Mouse (Mus musculus): ENCODE data around the gene Smc3.
"Not testable (repeated sequence)": the region's sequence is repeated elsewhere in the genome, so short reads cannot be mapped to it uniquely, and the experiment has no call there.

The Smc3 gene

GRCm38 (mm10) chr19:53577025-53577800 lies 23.0 kb upstream of the Smc3 start:
- DNase-seq = no peak

DNA sequence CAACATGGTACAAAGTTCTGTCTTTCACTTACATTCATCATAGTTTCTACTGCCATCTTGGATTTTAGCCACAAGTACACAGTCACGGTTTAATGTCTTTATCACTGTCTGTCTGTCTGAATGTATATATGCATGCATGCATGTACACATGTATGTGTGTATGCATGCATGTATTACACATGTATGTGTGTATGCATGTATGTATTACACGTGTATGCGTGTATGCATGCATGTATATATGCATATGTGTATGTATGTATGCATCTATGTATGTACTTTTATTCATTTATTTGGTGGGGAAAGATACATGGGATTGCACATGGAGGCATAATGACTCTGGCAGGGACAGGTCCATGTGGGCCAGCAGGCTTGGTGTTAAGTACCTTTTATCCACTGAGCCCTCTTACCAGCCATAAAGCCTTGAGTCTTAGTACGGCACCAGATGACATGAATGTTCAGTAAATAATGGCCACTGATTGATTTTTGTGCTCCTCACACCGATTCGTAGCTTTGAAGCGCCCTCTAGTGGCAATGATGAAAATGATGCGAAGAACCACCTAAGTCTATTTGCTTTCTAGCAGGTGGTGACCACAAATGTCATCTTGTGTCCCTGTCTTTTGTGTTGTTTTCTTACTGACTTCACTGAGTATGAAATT lies 21.5 kb upstream of the Smc3 start:
- DNase-seq = peak; percentile 52

- DNase-seq = not testable (repeated sequence)
These were observed 19.9 kb upstream of the Smc3 start for GRCm38 (mm10) chr19:53580271-53580670.

DNA sequence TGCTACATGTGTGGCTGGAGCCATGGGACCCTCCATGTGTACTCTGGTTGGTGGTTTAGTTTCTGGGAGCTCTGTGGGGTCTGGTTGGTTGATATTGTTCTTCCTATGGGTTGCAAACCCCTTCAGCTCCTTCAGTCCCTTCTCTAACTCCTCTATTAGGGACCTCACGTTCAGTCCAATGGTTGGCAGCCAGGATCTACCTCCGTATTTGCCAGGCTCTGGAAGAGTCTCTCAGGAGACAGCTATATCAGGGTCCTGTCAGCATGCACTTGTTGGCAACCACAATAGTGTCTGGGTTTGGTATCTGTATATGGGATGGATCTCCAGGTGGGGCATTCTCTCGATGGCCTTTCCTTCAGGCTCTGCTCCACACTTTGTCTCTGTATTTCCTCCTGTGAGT lies 12.5 kb upstream of the Smc3 start:
- DNase-seq = not testable (repeated sequence)

DNA sequence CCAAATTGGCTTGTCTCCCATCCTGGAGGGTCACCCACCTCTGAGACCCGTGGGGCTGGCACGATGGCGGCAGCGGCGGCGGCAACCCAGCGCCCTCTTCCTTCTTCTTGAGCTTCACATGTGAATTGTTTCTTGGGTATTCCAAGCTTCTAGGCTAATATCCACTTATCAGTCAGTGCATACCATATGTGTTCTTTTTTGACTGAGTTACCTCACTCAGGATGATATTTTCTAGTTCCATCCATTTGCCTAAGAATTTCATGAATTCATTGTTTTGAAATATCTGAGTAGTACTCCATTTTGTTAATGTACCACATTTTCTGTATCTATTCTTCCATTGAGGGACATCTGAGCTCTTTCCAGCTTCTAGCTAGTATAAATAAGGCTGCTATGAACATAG lies 11.2 kb upstream of the Smc3 start, which contains the start of gene Nutf2-ps1:
Gene Nutf2-ps1, minus strand, starts transcription at position 101 of the 400 bp plus-strand sequence.
- DNase-seq = not testable (repeated sequence)

DNA sequence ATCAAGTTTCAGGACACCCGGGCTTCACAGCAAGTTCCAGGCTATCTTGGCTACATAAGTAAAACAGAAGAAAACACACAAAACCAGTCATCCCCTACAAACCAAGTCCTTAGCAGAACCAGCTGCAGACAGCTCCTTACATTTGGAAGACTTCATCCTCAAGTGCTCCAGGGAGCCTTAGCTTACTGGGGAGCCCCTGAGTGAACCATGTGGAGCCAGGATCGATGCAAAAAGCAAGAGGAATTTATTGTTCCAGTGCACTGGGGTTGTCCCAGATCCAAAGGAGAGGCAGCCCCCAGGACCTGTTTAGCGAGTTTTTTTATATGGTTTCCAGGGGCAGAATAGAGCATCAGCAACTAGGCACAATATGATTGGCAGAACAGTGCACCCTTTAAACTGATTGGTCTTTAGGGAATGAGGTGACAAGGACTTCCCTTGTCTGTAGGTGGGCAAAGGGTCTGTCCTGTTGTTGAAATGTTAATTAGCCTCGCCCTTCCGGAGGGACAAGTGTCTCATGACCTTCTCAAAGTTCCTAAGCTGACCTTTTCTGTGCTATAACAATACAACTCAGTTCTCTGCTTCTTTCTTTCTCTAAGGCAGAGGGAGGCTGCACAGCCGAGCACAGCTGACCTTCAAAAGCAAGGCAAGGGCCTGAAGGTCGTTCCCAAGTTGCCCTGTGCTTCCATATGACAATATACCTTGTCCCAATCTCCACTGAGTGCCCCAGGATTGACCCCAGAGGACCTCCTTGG lies 3.3 kb upstream of the Smc3 start:
- DNase-seq = no peak

DNA sequence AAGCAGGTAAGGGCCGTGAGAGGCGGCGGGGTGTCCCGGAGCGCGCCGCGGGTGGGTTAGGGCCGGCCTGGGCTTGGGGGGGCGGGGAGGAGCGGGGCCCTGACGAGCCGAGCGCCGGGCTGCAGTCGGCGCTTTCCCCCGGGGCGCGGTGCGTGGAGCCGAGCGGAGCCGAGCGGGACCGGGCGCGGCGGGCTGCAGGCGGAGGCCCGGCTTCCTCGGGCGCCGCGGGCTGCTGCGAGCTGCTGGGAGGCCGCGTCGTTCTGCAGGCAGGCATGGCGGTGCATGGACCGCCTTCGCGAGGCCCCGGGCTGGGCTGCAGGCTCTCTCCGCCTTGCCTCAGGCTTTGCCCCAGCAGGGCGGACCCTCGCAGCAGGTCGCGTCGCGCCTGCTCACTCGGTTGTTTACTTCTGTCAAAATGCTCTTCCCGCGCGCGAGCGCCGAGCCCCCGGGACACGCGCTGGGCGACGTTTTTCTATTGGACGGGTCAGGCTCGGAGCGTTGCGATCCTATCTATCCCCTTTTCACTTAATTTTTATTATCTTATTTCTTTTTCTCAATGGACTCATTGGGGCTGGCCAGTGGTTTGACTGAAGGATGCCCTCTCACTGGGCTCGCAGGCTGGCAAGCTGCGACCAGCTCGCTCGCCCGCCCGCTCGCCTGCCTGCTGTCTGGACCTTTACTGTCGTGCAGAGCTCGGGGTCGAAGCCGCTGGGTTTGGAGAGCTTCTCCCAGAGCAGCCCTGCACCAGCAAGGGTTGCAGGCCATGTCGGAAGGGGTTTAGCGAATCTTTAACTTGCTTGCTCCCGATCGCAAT lies 558 bp downstream of the Smc3 start:
- DNase-seq = peak; percentile 49

DNA sequence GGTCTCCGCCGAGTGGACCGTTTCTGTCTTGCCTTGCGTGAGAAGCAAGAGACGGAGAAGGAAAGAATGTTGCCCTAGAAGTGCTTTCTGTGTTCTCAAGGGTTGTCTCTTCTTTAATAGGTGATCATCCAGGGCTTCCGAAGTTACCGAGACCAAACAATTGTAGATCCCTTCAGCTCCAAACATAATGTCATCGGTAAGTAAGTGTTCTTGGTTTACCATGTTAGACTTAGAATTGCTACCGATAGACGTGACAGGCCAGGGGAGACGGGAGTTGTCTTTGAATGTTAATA lies 1.1 kb downstream of the Smc3 start:
- no peak for DNase-seq

- DNase-seq = no peak
These were observed 8.7 kb downstream of the Smc3 start for GRCm38 (mm10) chr19:53608921-53609320.

DNA sequence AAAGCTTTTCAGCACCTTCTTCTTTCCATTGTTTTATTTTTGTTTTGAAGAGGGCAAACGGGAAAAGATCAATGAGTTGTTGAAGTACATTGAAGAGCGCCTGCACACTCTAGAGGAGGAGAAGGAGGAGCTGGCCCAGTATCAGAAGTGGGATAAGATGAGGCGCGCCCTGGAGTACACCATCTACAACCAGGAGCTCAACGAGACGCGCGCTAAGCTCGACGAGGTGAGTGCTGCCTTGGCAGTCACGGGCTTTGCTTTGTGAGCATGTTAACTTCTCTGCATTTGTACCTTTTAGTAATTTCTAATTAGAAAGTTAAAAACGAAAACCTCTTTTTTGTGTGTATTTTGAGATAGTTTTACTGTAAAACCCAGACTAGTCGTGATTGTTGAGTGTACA lies 21.5 kb downstream of the Smc3 start:
- no peak for DNase-seq

GRCm38 (mm10) chr19:53638041-53638440 lies 37.8 kb downstream of the Smc3 start:
- no peak for DNase-seq

DNA sequence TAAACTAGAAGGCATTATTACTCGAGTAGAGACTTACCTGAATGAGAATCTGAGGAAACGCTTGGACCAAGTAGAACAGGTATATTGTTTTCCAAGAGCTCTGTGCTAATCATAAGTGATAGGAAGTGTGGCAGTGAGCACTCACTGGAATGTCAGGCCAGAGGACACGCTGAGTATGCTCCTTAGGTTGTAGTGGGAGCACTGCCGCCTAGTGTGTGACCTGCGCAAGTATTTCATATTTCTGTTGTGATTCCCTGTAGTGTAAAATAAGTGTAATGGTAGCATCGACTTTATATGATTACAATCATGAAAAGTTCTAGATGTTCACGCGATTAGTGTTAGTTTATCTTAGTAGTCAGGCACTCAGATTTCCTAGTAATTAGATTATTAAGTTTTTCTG lies 38.5 kb downstream of the Smc3 start:
- DNase-seq = no peak

DNA sequence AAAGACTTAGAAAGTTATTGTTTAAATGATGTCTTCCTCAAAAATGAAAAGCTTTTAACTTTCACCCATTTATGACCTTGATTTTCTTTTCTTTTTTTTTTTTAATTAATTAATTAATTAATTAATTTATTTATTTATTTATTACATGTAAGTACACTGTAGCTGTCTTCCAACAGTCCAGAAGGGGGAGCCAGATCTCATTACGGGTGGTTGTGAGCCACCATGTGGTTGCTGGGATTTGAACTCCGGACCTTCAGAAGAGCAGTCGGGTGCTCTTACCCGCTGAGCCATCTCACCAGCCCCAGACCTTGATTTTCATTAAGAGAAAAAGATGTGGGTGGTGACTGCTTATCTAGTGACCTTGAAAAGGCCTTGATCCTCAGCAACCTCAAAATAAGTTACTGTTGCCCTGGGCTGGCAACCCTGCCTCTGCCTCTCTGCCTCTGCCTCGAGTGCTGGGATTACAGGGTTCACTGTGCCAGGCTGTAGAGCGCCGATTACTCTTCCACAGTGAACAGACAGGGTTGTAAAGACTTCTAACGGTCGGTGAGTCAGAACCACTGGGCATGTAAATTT lies 43.9 kb downstream of the Smc3 start:
- no peak for DNase-seq

- no peak for DNase-seq
These were observed 47.1 kb downstream of the Smc3 start for GRCm38 (mm10) chr19:53647301-53647700.

- DNase-seq = no peak
These were observed 47.9 kb downstream of the Smc3 start for GRCm38 (mm10) chr19:53648056-53648455.

DNA sequence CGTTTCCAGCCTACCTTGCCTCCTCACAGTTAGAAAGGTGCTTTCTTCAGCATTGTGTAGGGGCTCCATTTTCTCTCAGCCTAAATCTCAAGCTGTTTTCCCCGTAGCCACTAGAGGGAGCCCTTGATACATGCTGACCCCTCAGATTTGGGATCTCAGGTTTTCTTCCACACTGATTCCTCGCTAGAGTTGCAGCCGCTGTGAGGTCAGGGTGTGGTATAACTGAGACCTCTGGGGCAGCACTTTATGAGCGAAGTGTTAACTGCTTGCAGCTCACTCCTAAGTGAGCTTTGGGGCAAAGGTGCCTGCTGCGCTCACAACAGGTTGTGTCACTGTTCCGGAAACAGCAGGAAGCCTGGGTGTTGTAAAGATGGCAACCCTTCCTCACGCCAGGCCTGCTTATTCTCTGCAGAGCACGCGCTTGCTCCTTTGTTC lies 48.6 kb downstream of the Smc3 start:
- peak; percentile 74 for DNase-seq

DNA sequence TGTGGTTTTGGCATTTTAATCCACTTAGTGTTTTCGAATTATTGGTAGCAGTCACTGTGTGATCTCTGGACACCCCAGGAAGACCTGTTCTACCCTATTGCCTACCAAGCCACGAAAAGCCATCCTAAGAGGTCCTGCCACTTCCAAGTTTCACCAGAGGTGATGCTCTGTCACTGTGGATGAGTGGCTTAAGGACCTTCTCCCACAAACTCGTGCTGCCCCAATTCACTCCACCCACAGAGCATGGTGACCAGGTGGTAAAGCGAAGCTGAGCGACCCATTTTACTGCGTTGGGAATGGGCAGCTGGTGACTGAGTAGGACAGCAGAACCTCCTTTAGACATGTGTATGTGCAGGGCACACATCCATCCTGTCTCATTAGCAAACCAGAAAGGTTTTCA lies 49.2 kb downstream of the Smc3 start:
- DNase-seq = no peak

GRCm38 (mm10) chr19:53649802-53650201 lies 49.6 kb downstream of the Smc3 start:
- peak; percentile 32 for DNase-seq

DNA sequence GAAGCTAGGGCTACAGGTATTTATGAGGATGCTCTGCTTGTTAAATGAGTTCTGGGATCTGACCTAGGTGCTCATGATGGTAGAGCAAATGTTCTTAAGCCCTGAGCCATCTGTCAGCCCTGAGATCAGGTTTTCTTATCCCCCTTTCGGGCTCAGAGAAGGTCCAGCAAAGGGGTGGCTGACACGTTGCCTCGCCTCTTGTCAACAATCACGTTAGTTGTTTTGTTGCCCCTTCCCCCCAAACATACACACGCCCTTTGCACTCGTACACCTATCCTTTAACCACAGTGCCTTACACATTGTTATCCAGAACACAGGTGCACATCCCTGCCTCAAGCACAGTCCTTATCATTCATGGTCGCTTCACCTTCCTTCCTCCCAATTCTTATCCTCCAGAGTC lies 50.7 kb downstream of the Smc3 start:
- no peak for DNase-seq

GRCm38 (mm10) chr19:53652267-53652666 lies 52.1 kb downstream of the Smc3 start:
- DNase-seq = no peak

DNA sequence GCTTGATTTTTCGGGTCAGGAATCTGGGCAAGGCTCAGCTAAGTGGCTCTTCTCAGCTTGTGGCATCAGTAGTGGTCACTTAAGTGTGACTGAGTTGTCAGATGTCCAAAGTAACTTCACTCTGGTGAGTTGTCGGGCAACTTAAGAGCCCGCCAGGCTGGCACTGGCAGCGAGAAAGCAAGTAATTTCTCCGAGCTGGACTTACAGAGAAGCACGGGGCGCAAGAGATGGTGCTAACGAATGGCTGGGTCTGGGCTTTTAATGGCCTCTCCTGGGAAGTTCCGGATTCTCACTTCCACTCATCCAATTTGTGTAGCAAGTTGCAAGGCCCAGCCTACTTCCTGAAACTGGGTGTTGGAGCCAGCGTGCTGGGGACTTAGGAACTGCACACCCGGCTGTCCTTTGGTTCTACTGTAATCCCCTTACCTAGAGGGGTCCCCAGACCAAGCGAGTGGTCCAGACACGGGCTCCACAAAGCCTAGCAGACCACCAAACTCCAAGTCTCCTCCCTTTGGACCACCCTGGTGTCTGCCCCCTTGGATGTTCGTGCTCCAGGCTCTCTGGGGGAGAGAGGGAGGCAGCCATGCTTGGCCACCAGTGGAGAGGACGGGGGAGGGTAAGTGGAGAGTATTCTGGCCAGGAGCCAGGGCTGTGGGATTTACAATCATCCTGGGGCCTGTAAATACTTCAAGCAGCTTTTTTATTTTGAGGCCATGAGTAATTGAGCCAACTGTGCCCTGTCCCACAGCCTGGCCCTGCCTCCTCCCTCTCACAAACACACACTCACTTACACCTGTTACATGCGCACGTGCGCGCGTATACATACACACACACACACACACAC lies 53.6 kb downstream of the Smc3 start:
- DNase-seq = no peak

- DNase-seq = not testable (repeated sequence)
These were observed 56.2 kb downstream of the Smc3 start for GRCm38 (mm10) chr19:53656443-53656842.

Measured in right cerebral cortex, adult 18-20 months (tissue).